Mouse (Mus musculus): Measurements from ENCODE around the gene Six3. TPM values are rescaled to one million over a fixed set of nuclear protein-coding genes. Genes with fewer than 3 reads are reported as not detected.

The Six3 gene
- polyA plus RNA-seq, 1 experiment, result not detected

- no peak for TF ChIP-seq CTCF (IDR thresholded peaks at IDR 0.05; ENCODE audit: low read depth, low read length)
- no peak for TF ChIP-seq POLR2A (IDR thresholded peaks at IDR 0.05; ENCODE audit: insufficient read depth, low read length)
- no peaks in the 10 kb centered on the region for H3K9me3 ChIP-seq (replicated peaks; ENCODE audit: control insufficient read depth, insufficient read depth, low read length, poor library complexity, severe bottlenecking)
- H3K36me3 ChIP-seq (ENCODE audit: control insufficient read depth, insufficient read depth, low read length, poor library complexity, severe bottlenecking), result no peaks in the 10 kb centered on the region
- H3K4me3 ChIP-seq (ENCODE audit: low read depth, low read length), result no peak overlapping the region
- no peak overlapping the region for H3K27ac ChIP-seq (ENCODE audit: insufficient read depth, low read length)
- peaks cover 51% of the 10 kb centered on the region for H3K27me3 ChIP-seq (ENCODE audit: control insufficient read depth, insufficient read depth, low read length, poor library complexity, severe bottlenecking)
- H3K4me1 ChIP-seq (ENCODE audit: control insufficient read depth, insufficient read depth, low read length), result no peaks in the 10 kb centered on the region
- no peak overlapping the region for H3K9ac ChIP-seq (ENCODE audit: low read depth, poor library complexity, severe bottlenecking)
Observed at GRCm38 (mm10) chr17:85622493-85623157, 9.2 kb downstream of the Six3 start.

DNA sequence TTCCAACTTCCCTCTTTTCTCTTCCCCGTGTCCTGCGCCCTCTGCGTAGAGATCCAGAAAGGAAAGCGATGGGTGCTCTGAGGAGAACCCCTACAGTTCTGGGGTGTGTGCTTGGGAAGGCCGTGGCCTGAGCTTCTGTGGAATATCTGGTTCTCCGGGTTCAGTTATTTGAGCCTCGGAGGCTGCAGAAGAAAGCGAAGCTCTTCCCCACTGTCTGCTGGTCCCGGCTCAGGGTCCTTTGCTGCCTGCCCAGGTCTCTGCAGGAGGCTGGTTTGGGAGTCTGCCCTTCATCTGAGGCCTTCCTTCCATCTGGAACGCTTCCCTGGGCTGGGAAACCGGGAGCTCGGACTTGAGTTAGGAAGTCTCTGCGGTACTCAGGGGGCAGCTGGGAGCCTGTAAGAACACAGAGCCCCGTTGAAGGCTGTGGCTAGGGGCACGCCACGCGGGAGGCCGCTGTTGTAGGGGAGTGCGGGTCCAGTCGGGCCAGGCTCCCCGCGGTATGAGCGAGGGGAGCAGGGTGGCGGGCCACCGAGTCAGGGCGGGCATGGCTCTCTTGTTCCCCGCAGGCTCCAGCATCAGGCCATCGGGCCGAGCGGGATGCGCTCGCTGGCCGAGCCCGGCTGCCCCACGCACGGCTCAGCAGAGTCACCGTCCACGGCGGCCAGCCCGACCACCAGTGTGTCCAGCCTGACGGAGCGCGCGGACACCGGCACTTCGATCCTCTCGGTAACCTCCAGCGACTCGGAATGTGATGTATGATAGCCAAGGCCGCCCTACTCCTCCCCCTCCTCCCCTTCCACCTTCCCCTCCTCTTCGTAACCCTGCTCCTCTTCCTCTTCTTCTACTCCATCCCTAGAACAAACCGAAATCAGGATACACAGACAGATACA lies 10.0 kb downstream of the Six3 start:
- Histone ChIP-seq H3K4me3 (ENCODE audit: low read depth, low read length) (peak overlapping the region; percentile 4; the same call in 1 of the 2 replicates), H3K36me3 (ENCODE audit: control insufficient read depth, insufficient read depth, low read length, poor library complexity, severe bottlenecking) (no peaks in the 10 kb centered on the region)

GRCm38 (mm10) chr17:85624051-85624420 lies 10.6 kb downstream of the Six3 start:
- no peaks in the 10 kb centered on the region for H3K9me3 ChIP-seq (replicated peaks; ENCODE audit: control insufficient read depth, insufficient read depth, low read length, poor library complexity, severe bottlenecking)
- H3K27ac ChIP-seq (ENCODE audit: insufficient read depth, low read length), result no peak overlapping the region
- H3K36me3 ChIP-seq (ENCODE audit: control insufficient read depth, insufficient read depth, low read length, poor library complexity, severe bottlenecking), result no peaks in the 10 kb centered on the region
- no peaks in the 10 kb centered on the region for H3K4me1 ChIP-seq (ENCODE audit: control insufficient read depth, insufficient read depth, low read length)
- no peak overlapping the region for H3K4me3 ChIP-seq (ENCODE audit: low read depth, low read length)
- peaks cover 43% of the 10 kb centered on the region for H3K27me3 ChIP-seq (ENCODE audit: control insufficient read depth, insufficient read depth, low read length, poor library complexity, severe bottlenecking)
- TF ChIP-seq POLR2A (IDR thresholded peaks at IDR 0.05; ENCODE audit: insufficient read depth, low read length) (no peak), CTCF (IDR thresholded peaks at IDR 0.05; ENCODE audit: low read depth, low read length) (no peak), EP300 (IDR thresholded peaks at IDR 0.05; ENCODE audit: insufficient read depth, low read depth, low read length) (no peak)
- no peak overlapping the region for H3K9ac ChIP-seq (ENCODE audit: low read depth, poor library complexity, severe bottlenecking)

More for the DNA sequence above, 10.0 kb downstream of the Six3 start:
- Histone ChIP-seq H3K9me3 (replicated peaks; ENCODE audit: control insufficient read depth, insufficient read depth, low read length, poor library complexity, severe bottlenecking) (no peaks in the 10 kb centered on the region), H3K4me1 (ENCODE audit: control insufficient read depth, insufficient read depth, low read length) (no peaks in the 10 kb centered on the region), H3K27ac (ENCODE audit: insufficient read depth, low read length) (no peak overlapping the region), H3K9ac (ENCODE audit: low read depth, poor library complexity, severe bottlenecking) (no peak overlapping the region), H3K27me3 (ENCODE audit: control insufficient read depth, insufficient read depth, low read length, poor library complexity, severe bottlenecking) (peaks cover 48% of the 10 kb centered on the region)
- TF ChIP-seq CTCF (IDR thresholded peaks at IDR 0.05; ENCODE audit: low read depth, low read length) (no peak), EP300 (IDR thresholded peaks at IDR 0.05; ENCODE audit: insufficient read depth, low read depth, low read length) (no peak), POLR2A (IDR thresholded peaks at IDR 0.05; ENCODE audit: insufficient read depth, low read length) (no peak)

GRCm38 (mm10) chr17:85624981-85625940 lies 11.9 kb downstream of the Six3 start:
- no peaks in the 10 kb centered on the region for H3K4me1 ChIP-seq (ENCODE audit: control insufficient read depth, insufficient read depth, low read length)
- no peaks in the 10 kb centered on the region for H3K9me3 ChIP-seq (replicated peaks; ENCODE audit: control insufficient read depth, insufficient read depth, low read length, poor library complexity, severe bottlenecking)
- no peak overlapping the region for H3K4me3 ChIP-seq (ENCODE audit: low read depth, low read length)
- no peak for TF ChIP-seq EP300 (IDR thresholded peaks at IDR 0.05; ENCODE audit: insufficient read depth, low read depth, low read length)
- no peak for TF ChIP-seq CTCF (IDR thresholded peaks at IDR 0.05; ENCODE audit: low read depth, low read length)
- TF ChIP-seq POLR2A (IDR thresholded peaks at IDR 0.05; ENCODE audit: insufficient read depth, low read length), result no peak
- peaks cover 31% of the 10 kb centered on the region for H3K27me3 ChIP-seq (ENCODE audit: control insufficient read depth, insufficient read depth, low read length, poor library complexity, severe bottlenecking)
- no peaks in the 10 kb centered on the region for H3K36me3 ChIP-seq (ENCODE audit: control insufficient read depth, insufficient read depth, low read length, poor library complexity, severe bottlenecking)
- H3K27ac ChIP-seq (ENCODE audit: insufficient read depth, low read length), result no peak overlapping the region
- no peak overlapping the region for H3K9ac ChIP-seq (ENCODE audit: low read depth, poor library complexity, severe bottlenecking)

- peaks cover 27% of the 10 kb centered on the region for H3K27me3 ChIP-seq (ENCODE audit: control insufficient read depth, insufficient read depth, low read length, poor library complexity, severe bottlenecking)
- no peaks in the 10 kb centered on the region for H3K9me3 ChIP-seq (replicated peaks; ENCODE audit: control insufficient read depth, insufficient read depth, low read length, poor library complexity, severe bottlenecking)
- no peak overlapping the region for H3K9ac ChIP-seq (ENCODE audit: low read depth, poor library complexity, severe bottlenecking)
- TF ChIP-seq POLR2A (IDR thresholded peaks at IDR 0.05; ENCODE audit: insufficient read depth, low read length), result no peak
- no peak for TF ChIP-seq CTCF (IDR thresholded peaks at IDR 0.05; ENCODE audit: low read depth, low read length)
- no peak for TF ChIP-seq EP300 (IDR thresholded peaks at IDR 0.05; ENCODE audit: insufficient read depth, low read depth, low read length)
- H3K4me3 ChIP-seq (ENCODE audit: low read depth, low read length), result no peak overlapping the region
- no peaks in the 10 kb centered on the region for H3K4me1 ChIP-seq (ENCODE audit: control insufficient read depth, insufficient read depth, low read length)
- H3K27ac ChIP-seq (ENCODE audit: insufficient read depth, low read length), result no peak overlapping the region
- H3K36me3 ChIP-seq (ENCODE audit: control insufficient read depth, insufficient read depth, low read length, poor library complexity, severe bottlenecking), result no peaks in the 10 kb centered on the region
Observed at GRCm38 (mm10) chr17:85626091-85626860, 12.9 kb downstream of the Six3 start.
